Mouse (Mus musculus): Measurements from ENCODE around the gene Gars. TPM values are rescaled to one million over a fixed set of nuclear protein-coding genes. Genes with fewer than 3 reads are reported as not detected.
A peak's percentile ranks its signal among the peaks of the same experiment; 100 is the strongest.

Gene Gars
- polyA plus RNA-seq, 1 experiment from 2014 or later: 210 TPM

- Histone ChIP-seq H3K4me2 (ENCODE audit: low read depth, low read length, severe bottlenecking) (no peak overlapping the region), H3K4me3 (ENCODE audit: low read depth, low read length) (no peak overlapping the region), H3K27ac (ENCODE audit: low read depth, low read length) (no peak overlapping the region), H3K9me3 (ENCODE audit: control insufficient read depth, low read length) (no peaks in the 10 kb centered on the region), H3K9ac (ENCODE audit: low read length) (no peak overlapping the region), H3K36me3 (ENCODE audit: control insufficient read depth, insufficient read depth, low read length) (no peaks in the 10 kb centered on the region), H3K4me1 (replicated peaks; ENCODE audit: control insufficient read depth, insufficient read depth, low read length) (no peaks in the 10 kb centered on the region), H3K27me3 (ENCODE audit: control insufficient read depth, insufficient read depth, low read length) (no peaks in the 10 kb centered on the region)
- DNase-seq (ENCODE audit: low spot score): no peak
- no peak for ATAC-seq (replicated peaks; ENCODE audit: low FRiP score)
- 94% methylated on average over 9 of the region's 9 CpGs for WGBS
These were observed 53.6 kb downstream of the Gars start for GRCm38 (mm10) chr6:55091396-55091795.

GRCm38 (mm10) chr6:55093431-55094146 is 55.8 kb downstream of the Gars start:
- 93% methylated on average over 6 of the region's 6 CpGs for WGBS
- Histone ChIP-seq H3K27me3 (ENCODE audit: control insufficient read depth, insufficient read depth, low read length) (no peaks in the 10 kb centered on the region), H3K9me3 (ENCODE audit: control insufficient read depth, low read length) (no peaks in the 10 kb centered on the region), H3K4me2 (ENCODE audit: low read depth, low read length, severe bottlenecking) (no peak overlapping the region), H3K4me3 (ENCODE audit: low read depth, low read length) (no peak overlapping the region), H3K4me1 (replicated peaks; ENCODE audit: control insufficient read depth, insufficient read depth, low read length) (no peaks in the 10 kb centered on the region), H3K36me3 (ENCODE audit: control insufficient read depth, insufficient read depth, low read length) (no peaks in the 10 kb centered on the region), H3K9ac (ENCODE audit: low read length) (no peak overlapping the region), H3K27ac (ENCODE audit: low read depth, low read length) (no peak overlapping the region)
- ATAC-seq (replicated peaks; ENCODE audit: low FRiP score) (no peak), DNase-seq (ENCODE audit: low spot score) (no peak)

GRCm38 (mm10) chr6:55098030-55098429 is 60.2 kb downstream of the Gars start:
- no peak for DNase-seq (ENCODE audit: low spot score)
- H3K27ac ChIP-seq (ENCODE audit: low read depth, low read length): no peak overlapping the region

GRCm38 (mm10) chr6:55098603-55099002 is 60.8 kb downstream of the Gars start:
- no peak overlapping the region for H3K4me3 ChIP-seq (ENCODE audit: low read depth, low read length)
- H3K27ac ChIP-seq (ENCODE audit: low read depth, low read length): no peak overlapping the region
- H3K9ac ChIP-seq (ENCODE audit: low read length): no peak overlapping the region
- no peaks in the 10 kb centered on the region for H3K4me1 ChIP-seq (replicated peaks; ENCODE audit: control insufficient read depth, insufficient read depth, low read length)
- no peaks in the 10 kb centered on the region for H3K36me3 ChIP-seq (ENCODE audit: control insufficient read depth, insufficient read depth, low read length)
- H3K4me2 ChIP-seq (ENCODE audit: low read depth, low read length, severe bottlenecking): no peak overlapping the region
- WGBS: 86% methylated on average over 5 of the region's 5 CpGs
- DNase-seq (ENCODE audit: low spot score): no peak
- no peaks in the 10 kb centered on the region for H3K27me3 ChIP-seq (ENCODE audit: control insufficient read depth, insufficient read depth, low read length)
- no peak for ATAC-seq (replicated peaks; ENCODE audit: low FRiP score)
- H3K9me3 ChIP-seq (ENCODE audit: control insufficient read depth, low read length): no peaks in the 10 kb centered on the region

More at GRCm38 (mm10) chr6:55098030-55098429, 60.2 kb downstream of the Gars start:
- no peak for ATAC-seq (replicated peaks; ENCODE audit: low FRiP score)
- Histone ChIP-seq H3K4me3 (ENCODE audit: low read depth, low read length) (no peak overlapping the region), H3K27me3 (ENCODE audit: control insufficient read depth, insufficient read depth, low read length) (no peaks in the 10 kb centered on the region), H3K9ac (ENCODE audit: low read length) (no peak overlapping the region), H3K36me3 (ENCODE audit: control insufficient read depth, insufficient read depth, low read length) (no peaks in the 10 kb centered on the region), H3K4me2 (ENCODE audit: low read depth, low read length, severe bottlenecking) (no peak overlapping the region), H3K9me3 (ENCODE audit: control insufficient read depth, low read length) (no peaks in the 10 kb centered on the region), H3K4me1 (replicated peaks; ENCODE audit: control insufficient read depth, insufficient read depth, low read length) (no peaks in the 10 kb centered on the region)
- WGBS: 81% methylated on average over 5 of the region's 5 CpGs

- H3K9me3 ChIP-seq (ENCODE audit: control insufficient read depth, low read length): no peaks in the 10 kb centered on the region
- no peaks in the 10 kb centered on the region for H3K27me3 ChIP-seq (ENCODE audit: control insufficient read depth, insufficient read depth, low read length)
- 0 out of 2 replicates have a peak, but pooled peaks cover 5% of the 10 kb centered on the region for H3K4me1 ChIP-seq (replicated peaks; ENCODE audit: control insufficient read depth, insufficient read depth, low read length)
- no peaks in the 10 kb centered on the region for H3K36me3 ChIP-seq (ENCODE audit: control insufficient read depth, insufficient read depth, low read length)
- H3K9ac ChIP-seq (ENCODE audit: low read length): no peak overlapping the region
- peak; percentile 62 for DNase-seq (ENCODE audit: low spot score)
- no peak overlapping the region for H3K27ac ChIP-seq (ENCODE audit: low read depth, low read length)
- ATAC-seq (replicated peaks; ENCODE audit: low FRiP score): no peak
- no peak overlapping the region for H3K4me2 ChIP-seq (ENCODE audit: low read depth, low read length, severe bottlenecking)
- WGBS: 19% methylated on average over 7 of the region's 7 CpGs
- no peak overlapping the region for H3K4me3 ChIP-seq (ENCODE audit: low read depth, low read length)
These were observed 70.6 kb downstream of the Gars start for GRCm38 (mm10) chr6:55108358-55108757.

GRCm38 (mm10) chr6:55117325-55118109 is 79.7 kb downstream of the Gars start:
- H3K9ac ChIP-seq (ENCODE audit: low read length): peak overlapping the region; percentile 57
- H3K4me3 ChIP-seq (ENCODE audit: low read depth, low read length): peak overlapping the region; percentile 49
- no peak overlapping the region for H3K27ac ChIP-seq (ENCODE audit: low read depth, low read length)
- ATAC-seq (replicated peaks; ENCODE audit: low FRiP score) (0 out of 2 replicates have a peak, but pooled peaks have one; percentile 39), DNase-seq (ENCODE audit: low spot score) (peak; percentile 66)
- peaks cover 29% of the 10 kb centered on the region for H3K27me3 ChIP-seq (ENCODE audit: control insufficient read depth, insufficient read depth, low read length)
- under 1% methylated on average over 64 of the region's 68 CpGs for WGBS
- H3K36me3 ChIP-seq (ENCODE audit: control insufficient read depth, insufficient read depth, low read length): no peaks in the 10 kb centered on the region
- peaks cover 3% of the 10 kb centered on the region for H3K4me1 ChIP-seq (replicated peaks; ENCODE audit: control insufficient read depth, insufficient read depth, low read length)
- no peaks in the 10 kb centered on the region for H3K9me3 ChIP-seq (ENCODE audit: control insufficient read depth, low read length)
- peak overlapping the region; percentile 81 for H3K4me2 ChIP-seq (ENCODE audit: low read depth, low read length, severe bottlenecking)

- H3K9ac ChIP-seq (ENCODE audit: low read length): no peak overlapping the region
- peaks cover 8% of the 10 kb centered on the region for H3K27me3 ChIP-seq (ENCODE audit: control insufficient read depth, insufficient read depth, low read length)
- H3K36me3 ChIP-seq (ENCODE audit: control insufficient read depth, insufficient read depth, low read length): no peaks in the 10 kb centered on the region
- no peaks in the 10 kb centered on the region; the same call in 1 of the 2 replicates for H3K4me1 ChIP-seq (replicated peaks; ENCODE audit: control insufficient read depth, insufficient read depth, low read length)
- no peak overlapping the region for H3K4me3 ChIP-seq (ENCODE audit: low read depth, low read length)
- DNase-seq (ENCODE audit: low spot score) (no peak), ATAC-seq (replicated peaks; ENCODE audit: low FRiP score) (no peak)
- H3K27ac ChIP-seq (ENCODE audit: low read depth, low read length): no peak overlapping the region
- H3K4me2 ChIP-seq (ENCODE audit: low read depth, low read length, severe bottlenecking): no peak overlapping the region
- H3K9me3 ChIP-seq (ENCODE audit: control insufficient read depth, low read length): no peaks in the 10 kb centered on the region
- WGBS: 66% methylated on average over 4 of the region's 4 CpGs
These were observed 85.2 kb downstream of the Gars start for GRCm38 (mm10) chr6:55123056-55123455.

- Histone ChIP-seq H3K4me3 (ENCODE audit: low read depth, low read length) (no peak overlapping the region), H3K4me1 (replicated peaks; ENCODE audit: control insufficient read depth, insufficient read depth, low read length) (no peaks in the 10 kb centered on the region), H3K4me2 (ENCODE audit: low read depth, low read length, severe bottlenecking) (no peak overlapping the region), H3K27me3 (ENCODE audit: control insufficient read depth, insufficient read depth, low read length) (no peaks in the 10 kb centered on the region), H3K27ac (ENCODE audit: low read depth, low read length) (no peak overlapping the region), H3K36me3 (ENCODE audit: control insufficient read depth, insufficient read depth, low read length) (no peaks in the 10 kb centered on the region), H3K9ac (ENCODE audit: low read length) (no peak overlapping the region), H3K9me3 (ENCODE audit: control insufficient read depth, low read length) (no peaks in the 10 kb centered on the region)
- no peak for ATAC-seq (replicated peaks; ENCODE audit: low FRiP score)
- DNase-seq (ENCODE audit: low spot score): no peak
- 75% methylated on average over 5 of the region's 5 CpGs for WGBS
These were observed 88.8 kb downstream of the Gars start for GRCm38 (mm10) chr6:55126576-55126975.
